Mouse (Mus musculus) cerebellum, postnatal 25 days (tissue): Measurements from ENCODE around the gene Arl6ip5.

ENCODE experiments used
- DNase-seq, 2 experiments: peaks; one replicate each; pipeline ENCODE4 v3.0.0; 2021; ENCODE audit warnings: mixed read lengths in 2 of 2

Arl6ip5 gene

DNA sequence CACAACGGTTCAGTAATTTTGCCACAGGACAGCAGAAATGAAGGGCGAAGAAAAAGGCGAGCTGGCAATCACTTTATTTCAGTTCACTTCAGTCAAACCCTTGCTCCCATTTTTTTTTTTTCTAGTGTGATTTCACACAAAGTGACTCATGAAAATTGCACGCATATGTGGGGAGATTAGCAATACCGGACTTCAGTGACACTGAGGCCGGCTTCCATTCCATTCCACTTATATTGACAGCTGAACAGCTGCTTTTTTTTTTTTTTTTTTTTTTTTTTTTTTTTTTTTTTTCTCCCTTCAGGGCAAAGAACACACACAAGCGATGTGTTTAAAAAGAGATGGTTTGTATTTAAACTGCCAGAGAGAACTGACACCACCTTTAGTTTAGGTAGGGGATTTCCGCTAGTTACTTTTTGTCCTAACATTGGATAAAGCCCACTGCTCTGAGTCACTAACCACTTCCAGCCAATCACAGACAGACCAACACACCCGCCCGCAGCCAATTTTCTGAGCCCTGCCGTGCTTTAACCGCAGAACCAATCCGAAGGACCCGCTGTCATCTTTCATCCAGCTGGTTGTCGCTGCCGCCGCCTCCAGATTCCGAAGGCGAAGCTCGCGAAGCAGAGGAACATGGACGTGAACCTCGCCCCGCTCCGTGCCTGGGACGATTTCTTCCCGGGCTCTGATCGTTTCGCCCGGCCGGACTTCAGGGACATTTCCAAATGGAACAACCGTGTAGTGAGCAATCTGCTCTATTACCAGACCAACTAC lies at the start of gene Arl6ip5:
Gene Arl6ip5 (plus strand): TSS at position 499 of the 771 bp plus-strand sequence.
- DNase-seq, result peak; percentile 90 to 92

DNA sequence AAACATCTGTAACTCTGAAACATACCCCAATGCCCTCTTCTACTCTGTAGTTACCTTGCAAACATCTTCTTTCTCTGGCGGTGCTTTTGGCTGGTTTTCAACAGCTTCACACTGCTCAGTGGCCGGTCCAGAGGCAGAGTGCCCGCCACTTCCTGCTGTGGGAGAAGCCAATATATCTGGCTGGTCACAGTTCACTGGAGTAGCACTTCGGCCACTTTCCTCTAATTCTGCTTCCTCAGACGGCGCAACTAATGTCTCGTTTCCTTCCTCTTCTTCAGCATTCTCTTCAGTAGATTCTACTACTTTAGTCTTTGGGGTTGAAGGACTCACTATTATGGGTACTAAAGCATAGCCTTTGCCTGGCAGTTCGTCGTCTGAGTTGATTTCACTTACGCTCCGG lies 34.8 kb upstream of the Arl6ip5 start:
- no peak for DNase-seq

- DNase-seq, result peak; percentile 96 to 98
Measured at GRCm38 (mm10) chr6:97178491-97179366, 31.8 kb upstream of the Arl6ip5 start, which contains the start of gene Tmf1. TSS of gene Tmf1 (minus strand) at chr6:97179122.

DNA sequence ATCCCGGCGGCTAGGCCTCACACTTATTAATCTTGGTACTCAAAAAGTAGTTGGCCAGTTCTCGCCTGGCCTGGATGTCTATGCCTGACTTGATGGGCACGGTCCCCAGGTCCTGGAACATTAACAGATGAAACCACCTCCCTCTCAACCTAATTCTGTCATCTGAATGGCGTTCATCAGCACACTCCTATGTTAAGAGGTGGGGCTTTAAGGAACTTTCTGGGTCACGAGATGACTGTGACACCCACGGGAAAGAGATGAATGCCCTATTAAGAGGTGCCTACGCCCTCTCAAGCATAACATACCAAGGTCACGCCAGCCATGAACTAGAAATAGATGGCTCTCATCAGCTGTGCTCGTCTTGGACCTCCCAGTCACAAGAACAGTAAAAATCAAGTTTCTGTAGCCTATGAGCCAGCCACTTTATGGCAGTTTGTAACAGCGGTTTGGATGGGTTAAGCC lies 31.1 kb upstream of the Arl6ip5 start:
- DNase-seq, result no peak

DNA sequence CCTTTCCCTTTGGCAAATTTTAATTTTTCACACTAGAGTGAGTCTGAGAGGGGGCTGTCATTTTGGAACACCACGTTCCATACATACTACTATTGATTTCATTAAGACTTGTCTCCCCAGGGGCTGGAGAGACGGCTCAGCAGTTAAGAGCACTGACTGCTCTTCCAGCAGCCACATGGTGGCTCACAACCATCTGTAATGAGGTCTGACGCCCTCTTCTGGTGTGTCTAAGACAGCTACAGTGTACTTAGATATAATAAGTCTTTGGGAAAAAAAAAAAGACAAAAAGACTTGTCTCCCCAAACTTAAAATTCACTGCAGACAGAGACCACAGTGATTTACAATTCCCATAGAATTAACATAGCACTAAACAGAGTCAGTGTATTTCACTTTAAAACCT lies 10.1 kb upstream of the Arl6ip5 start:
- DNase-seq, result no peak

- no peak for DNase-seq
Measured at GRCm38 (mm10) chr6:97202477-97202876, 8.0 kb upstream of the Arl6ip5 start.

DNA sequence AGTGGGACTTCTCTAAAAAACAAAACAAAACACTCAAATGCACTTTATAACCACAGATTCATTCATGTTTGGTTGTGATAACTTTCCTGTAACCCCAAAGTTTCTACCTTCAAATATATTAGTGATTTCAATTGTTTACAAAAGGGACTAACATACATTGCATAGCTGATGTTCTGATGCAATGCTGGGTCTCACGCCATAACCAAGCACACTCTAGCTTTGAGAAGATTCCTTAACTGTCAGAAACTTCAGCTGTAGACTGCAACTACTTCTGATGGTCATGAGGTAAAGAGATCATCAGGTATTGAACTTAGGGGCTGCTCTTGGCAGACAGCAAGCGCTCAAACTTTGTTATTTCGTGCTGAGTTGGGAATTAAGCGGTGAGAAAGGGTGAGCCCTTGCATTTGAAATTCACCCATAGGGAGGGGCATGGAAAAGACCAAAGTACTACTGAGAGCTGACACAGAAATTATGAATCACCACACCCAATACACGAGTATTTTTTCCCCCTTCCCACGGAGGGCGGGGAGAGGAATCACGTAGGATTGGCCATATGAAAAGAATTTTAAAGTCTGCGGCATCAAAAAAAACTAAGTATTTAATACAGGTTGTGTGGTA lies 6.1 kb upstream of the Arl6ip5 start:
- no peak for DNase-seq

GRCm38 (mm10) chr6:97204952-97205351 lies 5.5 kb upstream of the Arl6ip5 start:
- DNase-seq, result peak in 1 of 2 experiments; percentile 58

GRCm38 (mm10) chr6:97205439-97205885 lies 5.0 kb upstream of the Arl6ip5 start, which contains the start of gene Uba3:
TSS of gene Uba3 (minus strand) at chr6:97205647.
- DNase-seq, result peak; percentile 99 to 100

DNA sequence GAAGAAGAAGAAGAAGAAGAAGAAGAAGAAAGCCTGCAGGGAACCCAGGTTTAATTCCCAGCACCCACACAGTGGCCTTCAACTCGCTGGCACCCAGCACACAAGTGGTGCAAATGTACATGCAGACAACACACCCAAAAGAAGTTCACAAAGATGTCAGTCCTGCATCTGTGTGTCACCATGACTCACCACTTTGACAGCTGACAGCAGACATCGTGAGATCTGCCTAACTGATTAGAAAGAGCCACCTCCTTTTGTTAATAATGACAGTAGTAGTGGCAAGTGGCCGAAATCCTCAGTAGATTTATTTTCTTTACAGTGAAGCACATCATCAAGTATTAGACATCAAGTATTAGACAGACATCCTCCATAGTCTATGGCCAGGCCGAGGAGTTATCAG lies 3.4 kb upstream of the Arl6ip5 start:
- DNase-seq, result no peak

DNA sequence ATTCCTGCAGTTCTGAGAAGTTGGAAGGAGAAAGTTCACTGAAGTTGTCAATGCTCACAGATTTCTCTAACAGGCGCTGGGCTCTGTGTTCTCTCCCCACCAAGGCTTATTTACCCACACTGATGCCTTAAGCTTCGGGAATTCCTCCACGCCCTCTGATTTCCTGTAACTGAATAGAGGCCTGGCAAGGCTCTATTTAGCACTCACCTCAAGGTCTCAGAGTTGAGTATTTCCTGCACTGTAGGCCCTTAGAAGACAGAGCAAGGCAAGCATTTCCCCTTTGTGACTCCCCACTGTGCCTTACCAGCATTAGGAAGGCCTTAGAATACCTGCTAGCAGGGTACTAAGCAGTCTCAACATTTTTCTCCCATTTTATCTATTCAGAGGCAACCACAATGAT lies 2.1 kb upstream of the Arl6ip5 start:
- DNase-seq, result no peak

- DNase-seq, result no peak
Measured at GRCm38 (mm10) chr6:97209201-97209600, 1.3 kb upstream of the Arl6ip5 start.

- no peak for DNase-seq
Measured at GRCm38 (mm10) chr6:97209751-97210150, 738 bp upstream of the Arl6ip5 start.

DNA sequence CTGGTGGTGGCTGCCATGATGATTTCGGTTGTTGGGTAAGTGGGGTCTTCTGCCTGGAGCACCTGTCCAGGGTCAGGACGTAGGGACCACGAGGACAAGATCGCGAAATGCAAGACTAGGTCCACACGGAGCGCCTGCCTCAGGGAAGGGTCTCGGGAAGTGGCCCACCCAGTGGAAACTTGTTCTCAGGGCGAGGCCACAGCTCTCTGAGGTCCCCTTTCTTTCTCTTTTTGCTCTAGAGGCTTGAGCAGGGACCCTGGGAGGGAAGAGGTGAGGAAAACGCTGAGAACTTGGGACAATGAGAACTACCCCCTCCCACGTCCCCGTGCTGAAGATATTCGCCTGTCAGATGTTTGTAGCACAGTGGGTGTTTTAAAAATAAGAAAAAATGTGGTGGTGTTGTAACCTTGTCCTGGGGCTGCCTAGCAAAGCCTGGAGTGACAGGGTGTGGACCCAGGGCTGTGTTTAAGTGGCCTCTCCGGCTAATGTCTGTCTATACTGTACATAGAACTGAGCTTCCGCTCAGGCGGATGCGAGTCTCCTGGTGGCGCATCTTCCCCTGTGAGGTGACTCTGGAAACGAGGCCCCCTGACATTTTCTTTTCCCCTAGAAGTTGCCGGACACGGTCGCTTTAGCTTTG lies 593 bp downstream of the Arl6ip5 start:
- peak in 1 of 2 experiments; percentile 48 for DNase-seq

DNA sequence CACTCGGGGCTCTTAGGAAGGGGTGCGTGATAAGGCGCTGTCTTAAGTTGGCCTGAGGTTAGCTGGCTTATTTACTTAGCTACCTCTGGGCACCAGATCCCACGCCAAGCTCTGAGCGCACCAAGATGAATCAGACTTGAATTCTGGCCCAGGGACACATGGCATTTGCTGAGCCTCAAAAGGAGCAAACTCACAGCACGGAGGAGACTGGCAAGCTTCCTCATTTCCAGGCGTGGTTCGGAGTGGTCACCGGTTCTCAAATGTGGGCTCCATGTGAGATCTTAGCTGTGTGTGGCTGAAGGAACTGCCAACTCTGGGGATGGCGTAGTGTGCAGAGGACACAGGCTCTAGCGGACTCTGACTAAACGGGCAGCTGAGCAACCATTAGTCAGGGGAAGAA lies 1.5 kb downstream of the Arl6ip5 start:
- peak; percentile 81 to 84 for DNase-seq

GRCm38 (mm10) chr6:97216154-97216821 lies 5.8 kb downstream of the Arl6ip5 start:
- no peak for DNase-seq

- DNase-seq, result no peak
Measured at GRCm38 (mm10) chr6:97220672-97221071, 10.2 kb downstream of the Arl6ip5 start.

- DNase-seq, result peak; percentile 17 to 25
Measured at GRCm38 (mm10) chr6:97221205-97222025, 10.9 kb downstream of the Arl6ip5 start.

DNA sequence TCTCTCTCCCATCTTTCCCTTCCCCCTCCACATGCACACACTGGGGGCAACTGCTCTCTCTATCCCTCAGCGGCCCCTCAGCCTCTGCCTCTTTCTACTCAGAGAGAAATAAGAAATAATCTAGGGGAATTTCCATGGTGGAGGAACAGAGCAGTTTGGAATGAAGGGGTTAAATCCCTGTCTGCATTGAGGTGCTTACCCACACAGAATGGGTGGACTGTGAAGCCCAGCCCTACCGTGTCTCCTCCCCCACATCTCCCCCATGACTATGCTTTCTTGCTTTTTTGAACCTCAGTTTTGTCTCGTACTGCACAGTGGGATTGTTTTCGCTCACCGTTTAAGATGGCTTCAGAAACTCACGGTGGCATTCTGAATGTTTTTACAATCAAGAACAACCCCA lies 11.8 kb downstream of the Arl6ip5 start:
- no peak for DNase-seq

DNA sequence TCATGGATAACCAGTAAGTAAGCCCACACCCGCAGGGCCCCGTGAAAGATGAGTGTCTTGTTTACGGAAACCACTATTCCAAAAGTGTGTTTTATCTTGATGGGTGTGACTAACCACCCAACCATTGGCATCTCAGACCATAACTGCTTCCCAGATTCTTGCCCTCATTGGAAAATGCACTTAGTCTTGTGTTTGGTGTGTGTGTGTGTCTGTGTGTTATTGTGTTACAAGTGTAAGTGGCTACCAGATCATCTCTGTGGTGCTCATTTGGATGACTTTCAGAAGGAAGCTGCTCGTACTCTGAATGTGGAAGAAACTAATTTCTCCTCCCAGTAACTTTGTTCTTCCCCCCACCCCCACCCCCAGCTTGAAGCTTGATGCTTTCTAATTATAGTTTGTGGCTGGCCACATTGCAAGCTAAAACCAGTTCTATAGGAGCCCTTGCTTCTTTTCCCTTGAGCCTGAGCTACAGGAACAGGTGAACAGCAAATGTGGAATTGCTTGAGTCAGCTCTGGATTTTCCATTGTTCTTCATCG lies 12.5 kb downstream of the Arl6ip5 start:
- no peak for DNase-seq

DNA sequence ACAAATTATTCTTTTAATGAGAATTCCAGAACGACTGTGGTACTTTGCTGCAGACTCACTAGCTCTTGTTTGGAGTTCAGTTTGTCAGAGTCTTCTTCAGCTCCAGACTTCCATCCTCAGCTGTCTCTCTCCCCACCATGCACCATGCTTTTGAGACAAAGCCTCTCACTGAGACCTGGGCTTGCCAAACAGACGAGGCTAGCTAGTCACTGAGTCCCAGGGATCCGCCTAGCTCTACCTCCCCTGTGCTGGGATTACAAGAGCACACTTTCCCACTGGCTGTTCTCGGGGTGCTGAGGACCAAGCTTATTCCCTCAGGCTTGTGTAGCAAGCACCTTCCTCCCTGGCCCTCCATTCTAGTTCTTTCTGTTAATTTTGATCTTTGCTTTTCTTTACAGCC lies 13.1 kb downstream of the Arl6ip5 start:
- no peak for DNase-seq
